Mouse (Mus musculus) kidney, postnatal 0 days (tissue): Measurements from ENCODE around the gene Col16a1. TPM values are rescaled to one million over a fixed set of nuclear protein-coding genes. Genes with fewer than 3 reads are reported as not detected.

Experiments
- ATAC-seq: fragments of 200-750 bp; cut with Nextera tagmentation; replicated peaks from 2 replicates; pipeline ENCODE4 v1.8.0; 2017; ENCODE audit warnings: low read depth, moderate number of reproducible peaks, moderate TSS enrichment, moderate library complexity; ENCODE audit not compliant: low FRiP score
- DNase-seq: peaks from one replicate; pipeline ENCODE4 v3.0.0-alpha.2; 2016; ENCODE audit warnings: low spot score
- H3K27ac ChIP-seq: fragments of 300-500 bp; sonication (generic); 2 replicates; pipeline ENCODE4 v1.5.1; 2014; ENCODE audit warnings: mild to moderate bottlenecking
- H3K27me3 ChIP-seq: fragments of 300-500 bp; sonication (generic); 2 replicates; pipeline ENCODE4 v1.6.1; 2014; ENCODE audit warnings: low read length, mixed read lengths; ENCODE audit not compliant: insufficient read depth
- H3K36me3 ChIP-seq: fragments of 300-500 bp; sonication (generic); 2 replicates; pipeline ENCODE4 v1.6.1; 2014; ENCODE audit warnings: low read length, mixed read lengths; ENCODE audit not compliant: insufficient read depth
- H3K4me1 ChIP-seq: fragments of 300-500 bp; sonication (generic); replicated peaks from 2 replicates; pipeline ENCODE4 v1.6.1; 2014; ENCODE audit warnings: antibody characterized with exemption, low read length, mixed read lengths; ENCODE audit not compliant: insufficient read depth
- H3K4me2 ChIP-seq: fragments of 300-500 bp; sonication (generic); 2 replicates; pipeline ENCODE4 v1.6.1; 2014; ENCODE audit warnings: mild to moderate bottlenecking, low read length, moderate library complexity, mixed read lengths
- H3K4me3 ChIP-seq: fragments of 300-500 bp; sonication (generic); replicated peaks from 2 replicates; pipeline ENCODE4 v1.5.1; 2014; ENCODE audit warnings: low read depth, low read length
- H3K9ac ChIP-seq: fragments of 300-500 bp; sonication (generic); 2 replicates; pipeline ENCODE4 v1.6.1; 2014; ENCODE audit warnings: low read depth, low read length
- H3K9me3 ChIP-seq: fragments of 300-500 bp; sonication (generic); replicated peaks from 2 replicates; pipeline ENCODE4 v1.6.1; 2016; ENCODE audit warnings: low read length, inconsistent platforms, mixed read lengths
- CTCF ChIP-seq: IDR thresholded peaks from 2 replicates; pipeline ENCODE4 v1.5.1; 2016; ENCODE audit warnings: antibody characterized with exemption, low read depth, mild to moderate bottlenecking, moderate library complexity
- WGBS: fragments of 180-500 bp; shearing (Covaris S2); extraction: QIAGEN DNeasy Blood & Tissue Kit; methylation state at CpG from one replicate; pipeline ENCODE4 v1.1.7; 2014; 5-methylcytosine and 5-hydroxymethylcytosine counted together
- polyA plus RNA-seq: library from polyadenylated mRNA; unstranded; fragments of >200 nt; fragmentation: Nextera tagmentation; extraction: Ambion mirVana; gene quantifications from 2 replicates; pipeline ENCODE4 v1.2.1, GENCODE M21; 2015

Gene Col16a1
- polyA plus RNA-seq, 1 experiment from 2014 or later = 38.6 TPM

- no peaks in the 10 kb centered on the region for H3K9me3 ChIP-seq
- no peak for TF ChIP-seq CTCF
- no peak overlapping the region for H3K9ac ChIP-seq
- no peak overlapping the region for H3K4me3 ChIP-seq
- no peak overlapping the region for H3K27ac ChIP-seq
- no peaks in the 10 kb centered on the region for H3K36me3 ChIP-seq
- DNase-seq (no peak), ATAC-seq (no peak)
- H3K4me1 ChIP-seq = no peaks in the 10 kb centered on the region
- 80% methylated on average over 14 of the region's 14 CpGs for WGBS
- H3K27me3 ChIP-seq = no peaks in the 10 kb centered on the region
- no peak overlapping the region for H3K4me2 ChIP-seq
These were observed 38.6 kb upstream of the Col16a1 start for GRCm38 (mm10) chr4:130009043-130009442.

- H3K9ac ChIP-seq = no peak overlapping the region
- H3K4me1 ChIP-seq = no peaks in the 10 kb centered on the region
- DNase-seq (no peak), ATAC-seq (no peak)
- no peak overlapping the region for H3K27ac ChIP-seq
- no peak overlapping the region for H3K4me3 ChIP-seq
- no peaks in the 10 kb centered on the region for H3K9me3 ChIP-seq
- no peaks in the 10 kb centered on the region for H3K36me3 ChIP-seq
- TF ChIP-seq CTCF = no peak
- H3K27me3 ChIP-seq = no peaks in the 10 kb centered on the region
- 79% methylated on average over 4 of the region's 4 CpGs for WGBS
- H3K4me2 ChIP-seq = no peak overlapping the region
These were observed 36.9 kb upstream of the Col16a1 start for GRCm38 (mm10) chr4:130010723-130011122.

- 72% methylated on average over 6 of the region's 6 CpGs for WGBS
- no peak for TF ChIP-seq CTCF
- Histone ChIP-seq H3K36me3 (no peaks in the 10 kb centered on the region), H3K27me3 (no peaks in the 10 kb centered on the region), H3K4me2 (no peak overlapping the region), H3K4me3 (no peak overlapping the region), H3K27ac (no peak overlapping the region), H3K4me1 (no peaks in the 10 kb centered on the region), H3K9ac (no peak overlapping the region), H3K9me3 (no peaks in the 10 kb centered on the region)
- ATAC-seq (no peak), DNase-seq (no peak)
These were observed 35.4 kb upstream of the Col16a1 start for GRCm38 (mm10) chr4:130012234-130012633.

GRCm38 (mm10) chr4:130013111-130013510, 34.5 kb upstream of the Col16a1 start:
- Histone ChIP-seq H3K4me3 (no peak overlapping the region), H3K9ac (no peak overlapping the region), H3K9me3 (no peaks in the 10 kb centered on the region), H3K27me3 (no peaks in the 10 kb centered on the region), H3K4me2 (no peak overlapping the region), H3K36me3 (no peaks in the 10 kb centered on the region), H3K27ac (no peak overlapping the region), H3K4me1 (no peaks in the 10 kb centered on the region)
- TF ChIP-seq CTCF = no peak
- WGBS = 71% methylated on average over 10 of the region's 10 CpGs
- DNase-seq (no peak), ATAC-seq (no peak)

GRCm38 (mm10) chr4:130016010-130016409, 31.6 kb upstream of the Col16a1 start:
- TF ChIP-seq CTCF = no peak
- H3K4me1 ChIP-seq = no peaks in the 10 kb centered on the region
- ATAC-seq (no peak), DNase-seq (no peak)
- no peak overlapping the region for H3K9ac ChIP-seq
- H3K27ac ChIP-seq = no peak overlapping the region
- WGBS = 63% methylated on average over 4 of the region's 4 CpGs
- no peaks in the 10 kb centered on the region for H3K36me3 ChIP-seq
- H3K27me3 ChIP-seq = no peaks in the 10 kb centered on the region
- no peaks in the 10 kb centered on the region for H3K9me3 ChIP-seq
- H3K4me3 ChIP-seq = no peak overlapping the region
- no peak overlapping the region for H3K4me2 ChIP-seq

- no peak for DNase-seq
- H3K9me3 ChIP-seq = no peaks in the 10 kb centered on the region
- H3K9ac ChIP-seq = no peak overlapping the region
- H3K4me3 ChIP-seq = no peak overlapping the region
- no peak for TF ChIP-seq CTCF
- H3K4me2 ChIP-seq = no peak overlapping the region
- no peak overlapping the region for H3K27ac ChIP-seq
- 74% methylated on average over 18 of the region's 18 CpGs for WGBS
- H3K36me3 ChIP-seq = no peaks in the 10 kb centered on the region
- ATAC-seq = no peak
- H3K4me1 ChIP-seq = no peaks in the 10 kb centered on the region
- no peaks in the 10 kb centered on the region for H3K27me3 ChIP-seq
These were observed 30.5 kb upstream of the Col16a1 start for GRCm38 (mm10) chr4:130017036-130017674.

- Histone ChIP-seq H3K9me3 (no peaks in the 10 kb centered on the region), H3K27ac (no peak overlapping the region), H3K9ac (no peak overlapping the region), H3K4me2 (no peak overlapping the region), H3K27me3 (no peaks in the 10 kb centered on the region), H3K4me3 (no peak overlapping the region), H3K36me3 (no peaks in the 10 kb centered on the region), H3K4me1 (no peaks in the 10 kb centered on the region)
- no peak for TF ChIP-seq CTCF
- ATAC-seq = no peak
- WGBS = 82% methylated on average over 8 of the region's 8 CpGs
- no peak for DNase-seq
These were observed 24.7 kb upstream of the Col16a1 start for GRCm38 (mm10) chr4:130022952-130023351.
